Mouse (Mus musculus) gastrocnemius, postnatal 36 days (tissue): ENCODE measurements around the gene Eml1. TPM values are rescaled to one million over a fixed set of nuclear protein-coding genes. Genes with fewer than 3 reads are reported as not detected.
"Not testable (repeated sequence)": the region's sequence is repeated elsewhere in the genome, so short reads cannot be mapped to it uniquely, and the experiment has no call there.

Experiments
- DNase-seq, 2 experiments: peaks; one replicate each; pipeline ENCODE4 v3.0.0; 2022
- intact Hi-C: fragments of 180-260 bp; cut with DNase I; formaldehyde crosslinking; loops from one replicate; pipeline ENCODE4 v1.15.1; 2025
- total RNA-seq, 2 experiments: library from RNA; stranded (reverse); gene quantifications; 2 replicates each; pipeline ENCODE4 v1.2.3; 2021

The Eml1 gene
- total RNA-seq, 2 experiments from 2014 or later, result 98.2 to 103 TPM

DNA sequence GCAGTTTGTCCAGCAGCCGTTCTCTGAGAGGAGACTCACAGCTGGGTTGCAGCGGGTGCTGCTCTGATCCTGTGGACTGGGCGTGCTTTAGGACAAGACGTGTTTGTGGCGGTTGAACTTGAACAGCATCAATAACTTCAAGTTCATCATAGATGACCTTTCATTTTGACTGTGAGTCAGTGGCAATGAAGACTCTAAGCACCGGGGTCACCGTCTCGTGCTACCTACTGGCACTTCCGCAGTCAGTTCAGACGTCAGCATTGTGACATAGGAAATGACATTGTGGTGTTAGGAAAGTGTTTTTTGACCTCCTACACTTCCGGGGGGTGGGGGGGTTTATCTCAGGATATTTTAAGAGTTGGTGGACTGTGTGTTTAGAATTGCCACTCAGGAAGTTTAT is 79.2 kb downstream of the Eml1 start:
- DNase-seq, result no peak
- intact Hi-C loops, result no loop called here

DNA sequence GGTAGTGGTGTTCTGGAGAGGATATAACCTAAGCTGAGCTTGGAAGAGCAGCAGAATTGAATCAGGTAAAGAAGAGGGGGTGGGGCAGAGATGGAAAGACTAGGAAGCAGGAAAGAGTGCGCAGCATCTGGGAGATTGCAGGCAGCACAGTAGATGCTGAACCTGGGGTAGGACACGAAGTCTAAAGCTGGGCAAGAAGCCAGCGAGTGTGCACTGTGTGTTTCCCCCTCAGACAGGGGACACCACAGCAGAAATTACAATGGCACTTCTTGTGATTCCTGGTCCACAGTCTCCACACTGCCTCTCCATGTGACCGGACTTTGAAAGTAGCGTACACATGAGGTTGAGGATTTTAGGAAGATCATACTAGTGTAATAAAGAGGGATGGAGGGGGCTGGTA is 79.8 kb downstream of the Eml1 start:
- intact Hi-C loops, result no loop called here
- DNase-seq, result no peak

GRCm38 (mm10) chr12:108452151-108452874 is 81.6 kb downstream of the Eml1 start:
- DNase-seq, result no peak
- intact Hi-C loops, result no loop called here

- DNase-seq, result no peak
- intact Hi-C loops, result no loop called here
These were observed 82.8 kb downstream of the Eml1 start for GRCm38 (mm10) chr12:108453561-108454044.

GRCm38 (mm10) chr12:108455004-108455403 is 84.2 kb downstream of the Eml1 start:
- no peak for DNase-seq
- intact Hi-C loops, result no loop called here

GRCm38 (mm10) chr12:108472898-108473297 is 102.1 kb downstream of the Eml1 start:
- intact Hi-C loops, result no loop called here
- DNase-seq, result no peak

GRCm38 (mm10) chr12:108474440-108474839 is 103.7 kb downstream of the Eml1 start:
- DNase-seq, result no peak
- intact Hi-C loops, result no loop called here

- no peak for DNase-seq
- intact Hi-C loops, result no loop called here
These were observed 108.0 kb downstream of the Eml1 start for GRCm38 (mm10) chr12:108478714-108479113.

GRCm38 (mm10) chr12:108480704-108481365 is 110.1 kb downstream of the Eml1 start:
- intact Hi-C loops, result no loop called here
- no peak for DNase-seq

DNA sequence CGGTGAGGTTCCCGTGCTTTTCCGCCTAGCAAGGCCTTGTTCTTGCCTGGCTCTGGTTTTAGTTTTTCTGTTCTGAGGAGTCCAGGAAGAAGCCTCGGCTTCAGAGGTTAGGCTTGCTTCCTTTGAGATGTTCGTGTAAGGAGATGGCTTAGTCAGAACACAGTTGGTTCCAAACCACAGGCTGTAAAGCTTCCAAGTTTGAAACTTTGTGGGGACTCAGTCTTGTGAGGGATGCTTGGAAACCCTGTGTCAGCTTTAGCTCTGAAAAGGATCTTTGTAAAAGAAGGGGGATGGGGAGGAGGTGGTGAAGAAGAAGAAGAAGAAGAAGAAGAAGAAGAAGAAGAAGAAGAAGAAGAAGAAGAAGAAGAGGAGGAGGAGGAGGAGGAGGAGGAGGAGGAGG is 118.3 kb downstream of the Eml1 start:
- no peak for DNase-seq
- intact Hi-C loops, result no loop called here

DNA sequence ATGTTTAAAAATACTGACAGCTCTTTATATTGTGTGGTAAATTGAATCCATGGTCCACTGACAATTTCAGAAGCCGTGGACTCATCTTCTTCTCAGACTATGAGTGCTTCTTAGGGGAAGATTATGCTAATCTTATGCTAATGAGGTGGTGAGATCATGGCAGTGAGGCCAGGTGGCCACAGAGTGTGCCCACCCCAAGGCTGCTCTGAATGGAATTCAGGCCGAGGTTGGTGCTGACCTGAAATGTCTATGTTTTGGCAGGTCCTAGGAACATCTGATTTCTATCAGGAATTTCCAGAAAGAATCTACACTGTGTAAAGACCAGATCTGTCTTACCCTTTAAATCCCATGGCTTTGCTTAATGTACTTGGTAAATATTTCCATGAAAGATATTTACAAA is 119.0 kb downstream of the Eml1 start:
- no peak for DNase-seq
- intact Hi-C loops, result loop anchor here (5.0 to 10.0 kb wide), 2 partner anchors 67 to 285 kb away; no protein-coding TSS in a partner anchor

DNA sequence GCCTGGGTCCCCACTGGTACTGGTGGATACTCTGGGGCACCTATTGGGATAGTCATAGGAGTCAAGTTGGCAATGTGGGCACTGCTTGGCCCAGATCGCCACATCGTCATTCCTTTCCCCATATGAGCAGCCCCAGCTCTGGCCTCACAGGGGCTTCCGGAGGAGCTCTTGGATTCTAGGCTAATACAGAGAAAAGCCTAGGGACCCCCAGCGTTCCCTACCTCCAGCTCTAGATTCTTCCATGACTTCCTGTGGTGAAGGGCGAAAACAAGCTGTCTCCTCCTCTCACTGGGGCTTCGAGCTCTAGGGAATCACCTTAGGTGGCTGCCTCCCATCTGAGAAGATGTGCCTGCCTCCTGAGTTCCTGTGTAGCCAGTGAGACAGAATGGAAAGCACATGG is 119.6 kb downstream of the Eml1 start:
- no peak for DNase-seq
- intact Hi-C loops, result loop anchor here (5.0 to 10.0 kb wide), 2 partner anchors 68 to 286 kb away; no protein-coding TSS in a partner anchor

- no peak for DNase-seq
- intact Hi-C loops, result loop anchor here (5.0 to 10.0 kb wide), 2 partner anchors 69 to 286 kb away; no protein-coding TSS in a partner anchor
These were observed 120.2 kb downstream of the Eml1 start for GRCm38 (mm10) chr12:108490954-108491353.

GRCm38 (mm10) chr12:108494011-108494541 is 123.3 kb downstream of the Eml1 start:
- DNase-seq, result no peak
- intact Hi-C loops, result loop anchor here (1.0 to 10.0 kb wide), 4 partner anchors 72 to 289 kb away; no protein-coding TSS in a partner anchor

GRCm38 (mm10) chr12:108495455-108496235 is 124.9 kb downstream of the Eml1 start:
- intact Hi-C loops, result loop anchor here (2.0 to 10.0 kb wide), 2 partner anchors 133 to 291 kb away; no protein-coding TSS in a partner anchor
- DNase-seq, result no peak

GRCm38 (mm10) chr12:108503064-108503463 is 132.3 kb downstream of the Eml1 start:
- intact Hi-C loops, result no loop called here
- no peak for DNase-seq

- intact Hi-C loops, result no loop called here
- no peak for DNase-seq
These were observed 132.8 kb downstream of the Eml1 start for GRCm38 (mm10) chr12:108503582-108503981.

- intact Hi-C loops, result no loop called here
These were observed 135.1 kb downstream of the Eml1 start for GRCm38 (mm10) chr12:108505846-108506245.

GRCm38 (mm10) chr12:108507046-108507445 is 136.3 kb downstream of the Eml1 start:
- DNase-seq, intact Hi-C loops: not testable (repeated sequence)

More at GRCm38 (mm10) chr12:108505846-108506245, 135.1 kb downstream of the Eml1 start:
- no peak for DNase-seq

DNA sequence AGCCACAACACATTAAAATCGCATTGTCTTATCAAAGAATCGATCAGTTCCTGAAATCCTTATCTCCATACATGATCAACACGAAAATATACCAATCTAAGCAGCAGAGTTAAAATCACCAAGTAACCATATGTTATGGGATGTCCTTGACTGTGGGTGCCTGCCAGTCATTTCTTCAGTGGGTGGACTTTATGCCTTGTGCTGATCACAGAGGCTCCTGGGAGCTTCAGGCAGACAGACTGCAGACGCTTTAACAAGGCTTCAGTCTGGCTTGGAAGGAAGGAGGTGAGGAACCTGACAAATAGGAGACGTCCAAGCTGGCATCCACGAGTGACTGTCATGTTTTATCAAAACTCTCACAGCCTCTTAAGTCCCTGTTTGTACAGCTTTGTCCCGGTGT is 139.8 kb downstream of the Eml1 start:
- intact Hi-C loops, result no loop called here
- DNase-seq, result no peak
